Mouse (Mus musculus) spleen, adult 2 months (tissue): ENCODE data around the gene Ghsr.

Experiments
- CTCF ChIP-seq: fragments of 200-500 bp; IDR thresholded peaks from 2 replicates; pipeline ENCODE4 v1.5.1; 2011; ENCODE audit warnings: mild to moderate bottlenecking, inconsistent platforms; ENCODE audit not compliant: insufficient read depth, insufficient read length, insufficient replicate concordance; ENCODE audit errors: extremely low read depth
- POLR2A ChIP-seq: fragments of 200-500 bp; IDR thresholded peaks from 2 replicates; pipeline ENCODE4 v1.6.1; 2011; ENCODE audit warnings: low read depth, low read length, inconsistent platforms

DNA sequence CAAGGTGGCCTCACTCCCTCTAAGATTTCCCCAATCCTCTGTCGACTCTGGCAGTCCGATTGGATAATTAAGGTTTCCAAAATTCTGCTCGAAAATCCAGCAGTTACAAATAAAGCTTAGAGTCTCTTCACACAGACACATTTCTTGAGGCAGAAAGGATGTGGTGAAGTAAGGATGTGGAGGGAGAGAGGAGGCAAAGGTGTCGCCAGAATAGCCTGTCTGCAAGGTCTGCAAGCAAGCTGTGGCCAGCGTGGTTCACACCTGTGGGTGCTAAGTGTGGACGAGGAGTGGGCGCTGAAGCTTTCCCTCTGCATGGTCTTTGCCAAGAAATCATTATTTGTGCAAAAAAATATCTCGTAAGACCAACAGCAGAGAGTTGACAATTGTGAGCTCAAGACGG, 48.6 kb upstream of the Ghsr start:
- TF ChIP-seq CTCF, result no peak
- TF ChIP-seq POLR2A, result no peak
